Mouse (Mus musculus) embryonic fibroblast, embryonic 13.5 days (primary cell): ENCODE measurements around the gene Pard3b. TPM values are rescaled to one million over a fixed set of nuclear protein-coding genes. Genes with fewer than 3 reads are reported as not detected.

Experiments used
- H3K27ac ChIP-seq: 2 replicates; pipeline ENCODE4 v1.5.1; 2012; ENCODE audit warnings: low read length, control low read depth, inconsistent platforms; ENCODE audit not compliant: insufficient read depth
- H3K4me1 ChIP-seq: 2 replicates; pipeline ENCODE4 v1.6.1; 2011; ENCODE audit warnings: low read length; ENCODE audit not compliant: control insufficient read depth, insufficient read depth
- H3K4me3 ChIP-seq: 2 replicates; pipeline ENCODE4 v1.5.1; 2011; ENCODE audit warnings: mild to moderate bottlenecking, control low read depth, low read length; ENCODE audit not compliant: insufficient read depth
- CTCF ChIP-seq: IDR thresholded peaks from 2 replicates; pipeline ENCODE4 v1.5.1; 2011; ENCODE audit warnings: mild to moderate bottlenecking, control low read depth, low read length, moderate library complexity, borderline replicate concordance; ENCODE audit not compliant: insufficient read depth
- POLR2A ChIP-seq: IDR thresholded peaks from 2 replicates; pipeline ENCODE4 v1.6.1; 2011; ENCODE audit warnings: low read depth, mild to moderate bottlenecking, control low read depth, low read length, moderate library complexity
- polyA plus RNA-seq: library from polyadenylated mRNA; stranded (reverse); fragments of >200 nt; gene quantifications from 2 replicates; pipeline ENCODE4 v1.2.4, GENCODE M21; 2011; ENCODE audit warnings: low read depth; ENCODE audit not compliant: missing spikeins, insufficient read length

Pard3b gene
- polyA plus RNA-seq, 1 experiment = 6.9 TPM

GRCm38 (mm10) chr1:62122426-62122825 is 483.8 kb downstream of the Pard3b start:
- Histone ChIP-seq H3K27ac (no peak overlapping the region), H3K4me3 (no peak overlapping the region), H3K4me1 (no peaks in the 10 kb centered on the region)
- TF ChIP-seq POLR2A (no peak), CTCF (no peak)

GRCm38 (mm10) chr1:62129186-62129585 is 490.6 kb downstream of the Pard3b start:
- H3K4me1 ChIP-seq = no peaks in the 10 kb centered on the region
- H3K4me3 ChIP-seq = no peak overlapping the region
- no peak overlapping the region for H3K27ac ChIP-seq
- TF ChIP-seq CTCF = no peak
- no peak for TF ChIP-seq POLR2A

DNA sequence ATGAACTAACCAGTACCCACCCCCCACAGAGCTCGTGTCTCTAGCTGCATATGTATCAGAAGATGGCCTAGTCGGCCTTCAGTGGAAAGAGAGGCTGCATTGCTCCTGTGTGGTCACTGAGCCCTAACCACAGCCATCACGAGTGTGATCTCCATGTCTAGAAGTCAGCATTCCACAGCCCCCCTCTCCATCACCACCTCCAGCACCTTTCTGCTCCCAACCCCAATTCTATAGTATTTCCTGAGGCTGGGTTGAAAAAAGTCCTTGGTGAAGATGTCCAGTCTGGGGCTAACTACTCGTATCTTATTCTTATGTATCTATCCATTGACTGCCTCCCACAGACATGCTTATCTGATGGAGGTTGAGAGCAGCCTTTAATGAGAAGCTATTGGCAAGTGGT is 509.5 kb downstream of the Pard3b start:
- TF ChIP-seq CTCF = no peak
- no peak for TF ChIP-seq POLR2A
- no peak overlapping the region for H3K4me3 ChIP-seq
- no peak overlapping the region for H3K27ac ChIP-seq

GRCm38 (mm10) chr1:62148786-62149185 is 510.2 kb downstream of the Pard3b start:
- no peaks in the 10 kb centered on the region for H3K4me1 ChIP-seq
- H3K27ac ChIP-seq = no peak overlapping the region
- TF ChIP-seq CTCF (no peak), POLR2A (no peak)
- H3K4me3 ChIP-seq = no peak overlapping the region

More for the DNA sequence above, 509.5 kb downstream of the Pard3b start:
- H3K4me1 ChIP-seq = no peaks in the 10 kb centered on the region

- Histone ChIP-seq H3K27ac (no peak overlapping the region), H3K4me1 (no peaks in the 10 kb centered on the region), H3K4me3 (no peak overlapping the region)
- TF ChIP-seq POLR2A (no peak), CTCF (no peak)
These were observed 517.3 kb downstream of the Pard3b start for GRCm38 (mm10) chr1:62155970-62156369.

DNA sequence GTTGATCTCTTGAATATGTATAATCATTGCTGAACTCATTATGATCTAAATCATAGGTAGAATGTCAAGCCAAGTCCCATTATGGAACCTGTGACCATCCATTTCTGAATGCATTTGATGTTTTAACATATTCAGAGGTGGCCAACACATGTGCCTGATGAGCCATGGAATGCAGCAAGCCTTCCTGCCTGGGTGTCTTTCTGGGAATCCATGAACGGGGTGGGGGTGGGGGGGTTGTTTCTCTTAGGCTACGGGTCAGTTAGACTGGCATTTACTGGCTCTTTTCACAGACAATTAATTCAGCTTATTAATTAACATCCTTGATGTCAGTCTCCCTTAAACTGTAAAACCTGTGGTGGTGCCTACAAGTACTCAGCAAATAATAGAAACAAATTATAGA is 521.0 kb downstream of the Pard3b start:
- no peak overlapping the region for H3K4me3 ChIP-seq
- H3K27ac ChIP-seq = no peak overlapping the region
- no peak for TF ChIP-seq CTCF
- TF ChIP-seq POLR2A = no peak
- no peaks in the 10 kb centered on the region for H3K4me1 ChIP-seq

DNA sequence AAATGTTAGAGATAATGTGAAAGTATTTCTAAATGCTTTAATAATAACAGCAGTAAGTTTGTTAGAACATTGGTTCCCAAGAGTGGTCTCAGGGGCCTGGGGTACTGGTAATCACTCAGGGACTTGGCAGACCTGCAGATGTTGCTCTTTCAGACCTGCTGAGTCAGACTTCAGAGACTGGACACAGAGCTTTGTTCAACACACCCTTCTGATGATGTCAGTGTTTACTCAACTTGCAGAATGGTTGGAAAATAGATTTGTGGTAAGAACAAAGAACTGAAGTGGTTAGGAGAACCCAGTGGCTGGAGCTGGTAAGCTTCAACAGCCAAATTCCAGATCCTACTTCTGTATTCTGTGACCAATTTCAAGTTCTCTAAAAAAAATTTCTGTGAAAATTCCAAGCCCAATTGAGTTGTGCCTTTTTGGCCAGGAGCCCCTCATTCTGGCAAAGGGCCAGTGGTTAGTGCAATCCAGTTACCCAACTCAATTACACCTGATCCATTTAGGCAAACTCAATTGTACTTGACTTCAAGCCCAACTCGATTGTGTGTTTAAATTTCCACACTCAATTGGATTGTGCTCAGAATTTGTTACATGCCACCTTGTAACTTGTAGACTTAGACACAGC is 536.5 kb downstream of the Pard3b start:
- Histone ChIP-seq H3K27ac (no peak overlapping the region), H3K4me1 (no peaks in the 10 kb centered on the region), H3K4me3 (no peak overlapping the region)
- no peak for TF ChIP-seq POLR2A
- no peak for TF ChIP-seq CTCF

DNA sequence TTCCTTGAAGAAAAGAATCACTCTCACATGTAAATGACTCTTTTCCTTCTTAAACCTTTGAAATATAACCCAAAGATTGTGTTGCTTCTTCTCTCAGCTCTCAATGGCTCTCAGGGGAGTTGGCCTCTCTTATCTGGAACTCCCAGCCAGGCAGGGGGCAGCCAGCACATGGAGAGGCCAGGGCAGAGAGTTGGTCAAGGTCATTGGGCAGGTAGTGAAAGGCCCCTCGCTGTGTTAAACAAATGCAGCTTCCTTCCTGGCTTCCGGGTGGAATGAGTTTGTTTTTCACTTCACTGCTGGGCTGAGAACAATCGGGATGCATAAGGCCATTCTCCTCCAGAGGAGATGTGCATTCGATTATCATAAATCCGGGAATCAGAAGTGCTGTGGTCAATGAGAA is 543.0 kb downstream of the Pard3b start:
- no peak overlapping the region for H3K27ac ChIP-seq

DNA sequence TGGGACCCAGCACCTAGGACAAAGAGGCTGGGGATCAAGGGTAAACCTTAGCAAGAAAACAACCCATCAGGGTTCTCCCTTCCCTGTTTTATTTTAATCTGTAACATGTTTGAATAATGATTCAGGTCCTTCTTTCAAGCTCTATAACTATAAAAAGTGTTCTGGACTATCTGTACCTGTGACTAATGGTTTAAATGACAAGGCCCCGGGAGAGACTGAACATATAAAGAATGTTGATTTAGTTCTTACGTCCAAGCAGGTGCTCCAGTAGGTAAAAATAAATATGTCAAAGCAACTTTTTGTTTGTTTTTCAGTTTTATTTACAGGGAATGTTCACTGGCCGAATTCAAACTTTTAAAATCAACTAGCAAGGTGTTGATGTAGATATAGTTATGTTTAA is 544.0 kb downstream of the Pard3b start:
- no peak overlapping the region for H3K27ac ChIP-seq
- no peaks in the 10 kb centered on the region for H3K4me1 ChIP-seq
- TF ChIP-seq POLR2A = no peak
- no peak for TF ChIP-seq CTCF
- H3K4me3 ChIP-seq = no peak overlapping the region

More for the DNA sequence above, 543.0 kb downstream of the Pard3b start:
- TF ChIP-seq CTCF = no peak
- no peak for TF ChIP-seq POLR2A
- Histone ChIP-seq H3K4me1 (no peaks in the 10 kb centered on the region), H3K4me3 (no peak overlapping the region)

GRCm38 (mm10) chr1:62190786-62191185 is 552.2 kb downstream of the Pard3b start:
- Histone ChIP-seq H3K4me1 (no peaks in the 10 kb centered on the region), H3K27ac (no peak overlapping the region), H3K4me3 (no peak overlapping the region)
- no peak for TF ChIP-seq POLR2A
- TF ChIP-seq CTCF = no peak

GRCm38 (mm10) chr1:62197515-62197914 is 558.9 kb downstream of the Pard3b start:
- no peak for TF ChIP-seq POLR2A
- TF ChIP-seq CTCF = no peak
- H3K4me3 ChIP-seq = no peak overlapping the region
- H3K27ac ChIP-seq = no peak overlapping the region
- H3K4me1 ChIP-seq = no peaks in the 10 kb centered on the region

- Histone ChIP-seq H3K4me3 (no peak overlapping the region), H3K4me1 (no peaks in the 10 kb centered on the region), H3K27ac (no peak overlapping the region)
- TF ChIP-seq CTCF (no peak), POLR2A (no peak)
These were observed 562.3 kb downstream of the Pard3b start for GRCm38 (mm10) chr1:62200919-62201318.
